Mouse (Mus musculus): ENCODE measurements around the gene Dohh. TPM values are rescaled to one million over a fixed set of nuclear protein-coding genes. Genes with fewer than 3 reads are reported as not detected.

Gene Dohh
- polyA plus RNA-seq, 1 experiment from 2014 or later = 48.3 TPM

GRCm38 (mm10) chr10:81432868-81433262 is 48.6 kb downstream of the Dohh start:
- Histone ChIP-seq H3K4me2 (ENCODE audit: low read depth, low read length) (peak overlapping the region; percentile 47), H3K36me3 (ENCODE audit: control insufficient read depth, insufficient read depth) (no peaks in the 10 kb centered on the region), H3K9me3 (replicated peaks; ENCODE audit: control insufficient read depth, low read length) (no peaks in the 10 kb centered on the region), H3K4me3 (ENCODE audit: low read depth, low read length) (peak overlapping the region; percentile 9; the same call in 1 of the 2 replicates), H3K9ac (ENCODE audit: low read depth, low read length) (no peak overlapping the region), H3K27ac (ENCODE audit: low read length) (no peak overlapping the region), H3K4me1 (ENCODE audit: control insufficient read depth, low read depth, low read length) (peaks cover 30% of the 10 kb centered on the region), H3K27me3 (ENCODE audit: control insufficient read depth, insufficient read depth, low read depth, low read length) (peaks cover 39% of the 10 kb centered on the region)
- 3% methylated on average over 17 of the region's 17 CpGs for WGBS (ENCODE audit: insufficient replicate concordance)
- ATAC-seq (ENCODE audit: low read depth) = peak; percentile 76

DNA sequence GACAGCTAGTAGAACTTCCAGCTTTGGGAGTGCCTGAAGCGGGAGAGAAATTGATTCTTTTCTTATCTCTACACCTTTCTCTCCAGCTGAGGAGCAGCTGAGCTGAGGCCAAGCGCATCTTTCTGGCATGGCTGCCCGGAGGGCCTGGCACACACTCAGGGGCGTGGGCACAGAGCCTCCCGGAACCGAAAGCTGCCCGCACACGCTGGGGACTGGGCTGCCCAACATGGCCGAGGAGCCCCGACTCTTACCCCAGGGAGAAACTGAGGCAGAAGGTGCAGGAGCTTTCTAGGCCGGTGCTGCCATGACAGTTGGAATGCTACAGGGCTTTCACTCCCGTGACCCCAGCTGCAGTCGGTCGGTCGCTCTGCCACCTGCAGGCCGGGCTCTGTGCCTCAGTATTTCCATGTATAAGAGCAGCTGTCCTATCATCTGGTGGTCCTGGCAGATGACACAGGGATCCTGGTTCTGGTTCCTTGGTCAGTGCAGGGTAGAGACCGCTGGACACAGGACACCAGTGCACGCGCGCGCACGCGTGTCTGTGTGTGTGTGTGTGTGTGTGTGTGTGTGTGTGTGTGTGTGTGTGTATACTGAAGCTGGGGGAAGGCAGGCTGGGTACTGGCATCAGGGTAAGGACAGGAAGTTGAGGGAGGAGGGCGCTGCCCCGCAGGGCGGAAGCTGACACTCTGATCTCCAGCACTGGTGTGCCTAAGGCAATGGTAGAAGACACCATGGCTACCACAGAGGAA is 49.5 kb downstream of the Dohh start:
- H3K4me3 ChIP-seq (ENCODE audit: low read depth, low read length) = no peak overlapping the region
- no peak overlapping the region for H3K9ac ChIP-seq (ENCODE audit: low read depth, low read length)
- no peaks in the 10 kb centered on the region for H3K36me3 ChIP-seq (ENCODE audit: control insufficient read depth, insufficient read depth)
- peaks cover 31% of the 10 kb centered on the region for H3K27me3 ChIP-seq (ENCODE audit: control insufficient read depth, insufficient read depth, low read depth, low read length)
- no peak for ATAC-seq (ENCODE audit: low read depth)
- 65% methylated on average over 26 of the region's 26 CpGs for WGBS (ENCODE audit: insufficient replicate concordance)
- no peak overlapping the region for H3K4me2 ChIP-seq (ENCODE audit: low read depth, low read length)
- H3K27ac ChIP-seq (ENCODE audit: low read length) = no peak overlapping the region
- H3K9me3 ChIP-seq (replicated peaks; ENCODE audit: control insufficient read depth, low read length) = no peaks in the 10 kb centered on the region
- H3K4me1 ChIP-seq (ENCODE audit: control insufficient read depth, low read depth, low read length) = peaks cover 30% of the 10 kb centered on the region

- H3K36me3 ChIP-seq (ENCODE audit: control insufficient read depth, insufficient read depth) = no peaks in the 10 kb centered on the region
- H3K27me3 ChIP-seq (ENCODE audit: control insufficient read depth, insufficient read depth, low read depth, low read length) = peaks cover 24% of the 10 kb centered on the region
- no peak overlapping the region for H3K9ac ChIP-seq (ENCODE audit: low read depth, low read length)
- no peak overlapping the region for H3K4me3 ChIP-seq (ENCODE audit: low read depth, low read length)
- no peaks in the 10 kb centered on the region for H3K9me3 ChIP-seq (replicated peaks; ENCODE audit: control insufficient read depth, low read length)
- WGBS (ENCODE audit: insufficient replicate concordance) = 38% methylated on average over 15 of the region's 15 CpGs
- H3K4me2 ChIP-seq (ENCODE audit: low read depth, low read length) = no peak overlapping the region
- ATAC-seq (ENCODE audit: low read depth) = no peak
- H3K27ac ChIP-seq (ENCODE audit: low read length) = no peak overlapping the region
- H3K4me1 ChIP-seq (ENCODE audit: control insufficient read depth, low read depth, low read length) = peaks cover 25% of the 10 kb centered on the region
Observed at GRCm38 (mm10) chr10:81434361-81435263, 50.4 kb downstream of the Dohh start.

DNA sequence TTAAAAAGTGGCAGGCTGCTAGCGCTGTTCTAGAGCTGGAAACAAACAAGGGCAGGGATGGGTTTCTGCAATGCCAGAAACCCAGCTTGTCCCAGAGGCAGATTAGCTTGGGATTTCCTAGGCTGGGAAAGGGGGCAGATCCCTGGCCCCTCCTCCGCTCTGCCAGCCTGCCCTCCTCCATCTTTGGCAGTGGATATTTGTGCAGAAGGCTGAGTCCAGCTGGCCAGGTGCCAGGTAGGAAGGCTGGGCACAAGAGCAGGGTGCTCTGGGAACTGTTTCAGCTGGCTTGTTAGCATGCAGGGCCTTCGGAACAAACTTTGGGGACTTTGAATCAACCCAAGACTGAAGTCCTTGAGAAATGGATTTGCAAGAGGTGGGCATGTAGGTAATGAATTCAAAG is 51.2 kb downstream of the Dohh start:
- Histone ChIP-seq H3K36me3 (ENCODE audit: control insufficient read depth, insufficient read depth) (no peaks in the 10 kb centered on the region), H3K9me3 (replicated peaks; ENCODE audit: control insufficient read depth, low read length) (no peaks in the 10 kb centered on the region), H3K27me3 (ENCODE audit: control insufficient read depth, insufficient read depth, low read depth, low read length) (peaks cover 18% of the 10 kb centered on the region), H3K4me3 (ENCODE audit: low read depth, low read length) (no peak overlapping the region), H3K4me2 (ENCODE audit: low read depth, low read length) (no peak overlapping the region), H3K9ac (ENCODE audit: low read depth, low read length) (no peak overlapping the region), H3K4me1 (ENCODE audit: control insufficient read depth, low read depth, low read length) (peaks cover 21% of the 10 kb centered on the region), H3K27ac (ENCODE audit: low read length) (no peak overlapping the region)
- WGBS (ENCODE audit: insufficient replicate concordance) = 69% methylated on average over 3 of the region's 3 CpGs
- no peak for ATAC-seq (ENCODE audit: low read depth)

Small RNA genes within 50 kb of the gene (microRNA-seq; reads per million reads assigned to microRNA genes)
- gene Mir1191b (1.2 reads per million), gene Mir6913 (not detected)

Other genes starting within 250 kb of the Dohh start
- 30.0 and 35.0 TPM in 2 replicates for gene Zbtb7a, start 249.2 kb upstream of the Dohh start, polyA plus RNA-seq (2015; fragmentation: Nextera tagmentation; extraction: Ambion mirVana)
- 21.8 and 22.1 TPM in 2 replicates for gene Pias4, start 216.5 kb upstream of the Dohh start, polyA plus RNA-seq (2015; fragmentation: Nextera tagmentation; extraction: Ambion mirVana)
- 266 and 282 TPM in 2 replicates for gene Eef2, start 207.8 kb upstream of the Dohh start, polyA plus RNA-seq (2015; fragmentation: Nextera tagmentation; extraction: Ambion mirVana)
- gene Dapk3, start 201.4 kb upstream of the Dohh start, polyA plus RNA-seq (2015; fragmentation: Nextera tagmentation; extraction: Ambion mirVana) = 11.0 and 12.2 TPM in 2 replicates
- gene 4930442H23Rik, start 200.6 kb upstream of the Dohh start, polyA plus RNA-seq (2015; fragmentation: Nextera tagmentation; extraction: Ambion mirVana) = not detected in 2 replicates
- gene Nmrk2, start 182.4 kb upstream of the Dohh start, polyA plus RNA-seq (2015; fragmentation: Nextera tagmentation; extraction: Ambion mirVana) = 0.05 TPM in 1 of 2 replicates, not detected in the other
- gene Atcay, start 153.6 kb upstream of the Dohh start, polyA plus RNA-seq (2015; fragmentation: Nextera tagmentation; extraction: Ambion mirVana) = 0.02 and 0.04 TPM in 2 replicates
- 0.59 and 1.1 TPM in 2 replicates for gene Zfr2, start 151.3 kb upstream of the Dohh start, polyA plus RNA-seq (2015; fragmentation: Nextera tagmentation; extraction: Ambion mirVana)
- 1.6 and 1.8 TPM in 2 replicates for gene Matk, start 131.5 kb upstream of the Dohh start, polyA plus RNA-seq (2015; fragmentation: Nextera tagmentation; extraction: Ambion mirVana)
- gene Mrpl54, start 117.5 kb upstream of the Dohh start, polyA plus RNA-seq (2015; fragmentation: Nextera tagmentation; extraction: Ambion mirVana) = 80.0 and 88.1 TPM in 2 replicates
- gene Apba3, start 117.5 kb upstream of the Dohh start, polyA plus RNA-seq (2015; fragmentation: Nextera tagmentation; extraction: Ambion mirVana) = 24.2 and 26.3 TPM in 2 replicates
- 0.82 and 1.4 TPM in 2 replicates for gene Tjp3, start 92.8 kb upstream of the Dohh start, polyA plus RNA-seq (2015; fragmentation: Nextera tagmentation; extraction: Ambion mirVana)
- 13.9 and 14.7 TPM in 2 replicates for gene Pip5k1c, start 91.5 kb upstream of the Dohh start, polyA plus RNA-seq (2015; fragmentation: Nextera tagmentation; extraction: Ambion mirVana)
- gene Cactin, start 63.3 kb upstream of the Dohh start, polyA plus RNA-seq (2015; fragmentation: Nextera tagmentation; extraction: Ambion mirVana) = 18.4 and 18.7 TPM in 2 replicates
- 4.3 and 4.5 TPM in 2 replicates for gene Tbxa2r, start 55.7 kb upstream of the Dohh start, polyA plus RNA-seq (2015; fragmentation: Nextera tagmentation; extraction: Ambion mirVana)
- gene Gipc3, start 41.2 kb upstream of the Dohh start, polyA plus RNA-seq (2015; fragmentation: Nextera tagmentation; extraction: Ambion mirVana) = not detected in 2 replicates
- gene Hmg20b, start 33.9 kb upstream of the Dohh start, polyA plus RNA-seq (2015; fragmentation: Nextera tagmentation; extraction: Ambion mirVana) = 19.8 and 22.5 TPM in 2 replicates
- 9.2 and 11.9 TPM in 2 replicates for gene Mfsd12, start 26.9 kb upstream of the Dohh start, polyA plus RNA-seq (2015; fragmentation: Nextera tagmentation; extraction: Ambion mirVana)
- gene 4930404N11Rik, start 18.6 kb upstream of the Dohh start, polyA plus RNA-seq (2015; fragmentation: Nextera tagmentation; extraction: Ambion mirVana) = 1.9 and 2.5 TPM in 2 replicates
- 128 and 138 TPM in 2 replicates for gene Fzr1, start 5.9 kb upstream of the Dohh start, polyA plus RNA-seq (2015; fragmentation: Nextera tagmentation; extraction: Ambion mirVana)
- 0.54 and 0.55 TPM in 2 replicates for gene Gm48551, start within 50 bp of the Dohh start, polyA plus RNA-seq (2015; fragmentation: Nextera tagmentation; extraction: Ambion mirVana)
- 0.44 and 0.48 TPM in 2 replicates for gene Gm48552, start 4.6 kb downstream of the Dohh start, polyA plus RNA-seq (2015; fragmentation: Nextera tagmentation; extraction: Ambion mirVana)
- gene Smim24, start 8.6 kb downstream of the Dohh start, polyA plus RNA-seq (2015; fragmentation: Nextera tagmentation; extraction: Ambion mirVana) = 1.7 and 4.1 TPM in 2 replicates
- gene Nfic, start 71.2 kb downstream of the Dohh start, polyA plus RNA-seq (2015; fragmentation: Nextera tagmentation; extraction: Ambion mirVana) = 10.2 and 12.0 TPM in 2 replicates
- gene Celf5, start 98.3 kb downstream of the Dohh start, polyA plus RNA-seq (2015; fragmentation: Nextera tagmentation; extraction: Ambion mirVana) = 0.05 TPM in 1 of 2 replicates, not detected in the other
- gene Ncln, start 112.0 kb downstream of the Dohh start, polyA plus RNA-seq (2015; fragmentation: Nextera tagmentation; extraction: Ambion mirVana) = 39.3 and 47.1 TPM in 2 replicates
- 4.8 and 5.3 TPM in 2 replicates for gene S1pr4, start 115.7 kb downstream of the Dohh start, polyA plus RNA-seq (2015; fragmentation: Nextera tagmentation; extraction: Ambion mirVana)
- 4.3 and 4.4 TPM in 2 replicates for gene Gna15, start 139.8 kb downstream of the Dohh start, polyA plus RNA-seq (2015; fragmentation: Nextera tagmentation; extraction: Ambion mirVana)
- 20.0 and 24.3 TPM in 2 replicates for gene Gna11, start 160.8 kb downstream of the Dohh start, polyA plus RNA-seq (2015; fragmentation: Nextera tagmentation; extraction: Ambion mirVana)
- gene Aes, start 175.1 kb downstream of the Dohh start, polyA plus RNA-seq (2015; fragmentation: Nextera tagmentation; extraction: Ambion mirVana) = 131 and 141 TPM in 2 replicates
- 1.8 and 2.7 TPM in 2 replicates for gene Tle2, start 190.1 kb downstream of the Dohh start, polyA plus RNA-seq (2015; fragmentation: Nextera tagmentation; extraction: Ambion mirVana)
- gene Tle6, start 216.6 kb downstream of the Dohh start, polyA plus RNA-seq (2015; fragmentation: Nextera tagmentation; extraction: Ambion mirVana) = 3.5 and 4.5 TPM in 2 replicates
- 0.35 and 0.36 TPM in 2 replicates for gene BC025920, start 221.8 kb downstream of the Dohh start, polyA plus RNA-seq (2015; fragmentation: Nextera tagmentation; extraction: Ambion mirVana)
- 6.9 and 8.1 TPM in 2 replicates for gene Sirt6, start 243.4 kb downstream of the Dohh start, polyA plus RNA-seq (2015; fragmentation: Nextera tagmentation; extraction: Ambion mirVana)
- 2.1 and 2.4 TPM in 2 replicates for gene Ankrd24, start 244.1 kb downstream of the Dohh start, polyA plus RNA-seq (2015; fragmentation: Nextera tagmentation; extraction: Ambion mirVana)

Data from liver, embryonic 16.5 days (tissue).